12 mouse cellular contexts compared by ENCODE assay signal in genomic region chr9:45791456-45792142, GRCm38 (mm10).
"Had no signal": no experiment of that assay in that cellular context is flagged by ENCODE, and none has a peak within 500 bp of the region (broad histone marks: within the 10 kb centered on the region; RNA-seq: fewer than 3 reads in every experiment).

No protein-coding gene starts in this region.

- H3K4me2 ChIP-seq: limb, embryonic 13.5 days; liver, embryonic 15.5 days had no signal

- H3K27me3 ChIP-seq: limb, embryonic 13.5 days; liver, embryonic 15.5 days had no signal

- H3K9me3 ChIP-seq: limb, embryonic 13.5 days; liver, embryonic 15.5 days had no signal

- H3K27ac ChIP-seq: kidney, postnatal 0 days; limb, embryonic 13.5 days; liver, embryonic 15.5 days had no signal

- H3K36me3 ChIP-seq: liver, embryonic 15.5 days had no signal

- DNase-seq: kidney, adult 11 months; kidney, adult 9 months; kidney, postnatal 36 days; layer of hippocampus, adult 9-11 months; layer of hippocampus, postnatal 36 days; lung, adult 2 months; lung, postnatal 36 days; right cerebral cortex, postnatal 14 days had no signal

- H3K4me3 ChIP-seq: limb, embryonic 13.5 days; liver, embryonic 15.5 days had no signal

- H3K4me1 ChIP-seq: limb, embryonic 13.5 days had no signal

- H3K9ac ChIP-seq: limb, embryonic 13.5 days; liver, embryonic 15.5 days had no signal

- ATAC-seq: lung, postnatal 0 days had no signal
